Mouse (Mus musculus) erythroid progenitor cell, adult 5-6 weeks (primary cell): ENCODE data around the gene Dlg4. TPM values are rescaled to one million over a fixed set of nuclear protein-coding genes. Genes with fewer than 3 reads are reported as not detected.
"Not testable (repeated sequence)": the region's sequence is repeated elsewhere in the genome, so short reads cannot be mapped to it uniquely, and the experiment has no call there.

Experiments
- ATAC-seq: replicated peaks from 2 replicates; pipeline ENCODE4 v1.8.0; 2016; ENCODE audit warnings: moderate number of reproducible peaks, mild to moderate bottlenecking, moderate TSS enrichment, inconsistent platforms; ENCODE audit not compliant: poor library complexity, low FRiP score, severe bottlenecking
- total RNA-seq, 2 experiments: library from RNA; stranded (forward) in 1 of 2; stranded (reverse) in 1 of 2; fragments of 150-400 nt in 1 of 2; fragments of 186-747, 209-891 nt in 1 of 2; gene quantifications; 2 replicates each; pipeline versions ENCODE4 v1.2.3 to v1.2.4; 2015 to 2017; ENCODE audit warnings: low replicate concordance in 2 of 2

The Dlg4 gene
- total RNA-seq, 2 experiments from 2014 or later = 1.1 TPM; not detected in 1

DNA sequence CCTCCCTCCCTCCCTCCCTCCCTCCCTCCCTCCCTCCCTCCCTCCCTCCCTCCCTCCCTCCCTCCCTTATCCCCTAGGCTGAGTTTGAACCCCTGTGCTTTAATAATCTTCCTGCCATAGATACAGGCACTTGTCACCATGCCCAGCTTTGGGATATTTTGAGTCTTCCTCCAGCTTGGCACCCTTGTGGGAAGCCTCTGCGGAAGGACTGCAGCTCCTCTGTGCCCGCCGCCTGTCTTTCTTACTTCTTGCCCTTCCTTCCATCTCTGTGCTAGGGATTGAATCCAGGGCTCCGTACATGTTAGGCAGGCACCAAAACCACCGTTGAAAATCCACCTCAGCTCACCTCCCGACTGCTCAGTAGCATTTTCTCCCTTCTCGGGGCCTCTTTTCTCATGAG lies 23.4 kb downstream of the Dlg4 start:
- ATAC-seq = no peak

DNA sequence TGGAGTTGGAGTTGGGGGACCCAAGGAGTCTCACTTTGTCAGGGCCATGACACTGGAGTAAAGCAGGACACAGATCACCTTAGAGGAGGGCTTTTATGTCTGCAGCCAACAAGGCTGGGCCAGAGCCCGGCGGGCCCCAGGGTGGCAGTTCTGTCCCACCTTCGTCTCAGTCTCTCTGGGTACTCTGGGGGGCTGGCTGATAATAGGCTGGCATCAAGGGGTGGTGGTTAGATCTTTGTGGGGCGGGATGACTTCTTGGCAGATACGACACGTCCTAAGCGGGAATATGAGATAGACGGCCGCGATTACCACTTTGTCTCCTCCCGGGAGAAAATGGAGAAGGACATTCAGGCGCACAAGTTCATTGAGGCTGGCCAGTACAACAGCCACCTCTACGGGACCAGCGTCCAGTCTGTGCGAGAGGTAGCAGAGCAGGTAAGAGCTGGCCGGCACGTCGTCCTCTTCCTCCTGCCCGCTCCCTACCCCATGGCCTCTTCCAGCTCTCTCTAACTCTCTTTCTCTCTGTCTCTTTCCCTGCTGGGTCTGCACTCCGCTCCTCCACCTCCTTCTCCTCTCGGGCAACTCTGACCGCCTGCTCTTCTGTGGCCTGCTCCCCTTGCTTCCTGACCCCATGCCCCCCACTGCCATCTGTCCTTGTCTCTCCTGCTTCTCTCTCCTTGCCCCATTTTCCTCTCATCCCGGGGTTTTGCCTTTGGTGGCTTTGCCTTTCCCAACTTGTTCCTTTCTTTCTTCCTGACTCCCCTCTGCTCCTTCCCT lies 25.8 kb downstream of the Dlg4 start:
- ATAC-seq = no peak

DNA sequence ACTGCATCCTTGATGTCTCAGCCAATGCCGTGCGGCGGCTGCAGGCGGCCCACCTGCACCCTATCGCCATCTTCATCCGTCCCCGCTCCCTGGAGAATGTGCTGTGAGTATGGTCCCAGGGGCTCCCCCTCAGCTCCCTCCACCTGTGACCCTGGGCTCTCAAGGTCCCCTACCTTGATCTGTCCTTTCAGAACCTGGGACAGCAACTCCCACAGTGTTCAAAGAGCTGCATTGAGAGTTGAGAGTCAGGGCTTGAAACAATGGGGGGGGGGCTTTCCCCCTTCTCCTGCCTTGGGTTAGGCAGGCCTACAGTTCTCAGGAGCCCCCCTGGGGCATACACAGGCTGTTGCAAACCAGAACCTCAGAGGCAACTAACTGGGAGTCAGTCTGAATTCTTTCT lies 26.9 kb downstream of the Dlg4 start:
- no peak for ATAC-seq

DNA sequence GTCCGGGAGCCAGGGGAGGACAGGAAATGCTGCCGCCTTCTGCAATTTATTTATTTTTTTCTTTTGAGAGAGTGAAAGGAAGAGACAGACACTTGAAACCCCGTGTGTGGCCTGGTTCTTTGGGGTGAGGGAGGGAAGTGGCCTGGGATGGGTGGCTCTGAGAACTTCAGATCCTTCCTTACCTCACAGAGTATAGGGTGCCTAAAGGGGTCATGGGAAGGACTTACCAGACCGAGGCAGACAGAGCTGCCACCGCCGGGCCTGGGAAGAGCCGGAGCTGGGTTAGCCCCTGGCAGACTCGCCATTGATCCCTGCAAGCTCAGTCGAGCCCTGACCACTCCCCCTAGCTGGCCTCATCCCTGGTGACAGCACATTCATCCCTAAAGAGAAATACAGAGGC lies 28.7 kb downstream of the Dlg4 start:
- ATAC-seq = no peak

DNA sequence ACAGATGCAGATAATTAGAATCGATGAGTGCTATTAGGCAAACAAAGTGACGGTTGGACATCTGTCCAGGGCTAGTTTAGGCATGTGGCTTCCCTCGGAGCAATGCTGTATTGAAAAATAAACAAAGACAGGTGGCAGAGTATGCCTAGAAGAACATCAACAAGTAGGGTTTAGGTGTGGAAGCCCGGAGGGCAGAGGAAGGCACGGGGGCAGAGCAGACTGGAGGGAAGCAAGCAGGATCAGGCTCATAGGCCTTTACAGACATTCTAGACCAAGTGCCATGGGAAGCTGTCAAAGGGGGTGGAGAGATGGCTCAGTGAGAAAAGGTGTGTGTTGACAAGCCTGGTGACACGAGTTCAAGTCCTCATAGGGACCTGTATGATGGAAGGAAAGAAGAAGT lies 32.6 kb downstream of the Dlg4 start:
- no peak for ATAC-seq

DNA sequence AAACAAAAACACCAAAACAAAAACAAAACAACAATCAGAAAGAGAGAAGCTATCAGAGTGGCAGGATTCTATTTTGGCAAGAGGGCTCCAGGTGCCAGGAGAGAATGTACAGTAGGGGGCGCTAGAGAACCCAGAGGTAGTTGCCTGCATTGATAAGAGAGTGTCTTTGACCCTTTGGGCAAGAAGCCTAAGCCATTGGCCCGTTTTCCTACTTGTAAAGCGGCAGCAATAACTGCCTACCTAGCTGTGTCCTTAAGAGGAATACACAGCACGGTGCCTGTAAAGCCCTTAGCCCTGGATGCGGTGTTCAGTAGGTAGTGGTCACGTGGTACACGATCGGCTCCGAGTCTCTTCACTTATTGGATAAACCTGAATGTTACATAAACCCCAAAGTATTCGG lies 33.1 kb downstream of the Dlg4 start:
- ATAC-seq = no peak

DNA sequence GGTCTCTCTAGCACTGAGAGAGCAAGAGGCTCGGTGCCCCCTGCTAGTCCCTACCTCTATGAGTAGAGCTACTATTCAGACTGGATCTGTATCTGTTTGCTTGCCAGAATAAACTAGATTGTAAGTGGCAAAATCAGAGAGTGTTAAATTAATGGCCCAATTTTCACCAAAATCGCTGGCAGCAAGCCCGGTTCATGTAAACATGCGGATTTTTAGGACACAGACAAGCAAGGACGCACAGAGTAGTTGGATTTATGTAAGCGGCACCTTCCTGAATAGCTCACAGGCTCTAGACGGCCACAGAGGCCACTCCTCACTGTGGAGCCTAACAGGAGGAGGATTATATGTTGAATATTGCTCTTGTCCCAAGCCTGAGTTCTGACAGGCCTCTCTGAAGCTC lies 36.4 kb downstream of the Dlg4 start:
- ATAC-seq = no peak

DNA sequence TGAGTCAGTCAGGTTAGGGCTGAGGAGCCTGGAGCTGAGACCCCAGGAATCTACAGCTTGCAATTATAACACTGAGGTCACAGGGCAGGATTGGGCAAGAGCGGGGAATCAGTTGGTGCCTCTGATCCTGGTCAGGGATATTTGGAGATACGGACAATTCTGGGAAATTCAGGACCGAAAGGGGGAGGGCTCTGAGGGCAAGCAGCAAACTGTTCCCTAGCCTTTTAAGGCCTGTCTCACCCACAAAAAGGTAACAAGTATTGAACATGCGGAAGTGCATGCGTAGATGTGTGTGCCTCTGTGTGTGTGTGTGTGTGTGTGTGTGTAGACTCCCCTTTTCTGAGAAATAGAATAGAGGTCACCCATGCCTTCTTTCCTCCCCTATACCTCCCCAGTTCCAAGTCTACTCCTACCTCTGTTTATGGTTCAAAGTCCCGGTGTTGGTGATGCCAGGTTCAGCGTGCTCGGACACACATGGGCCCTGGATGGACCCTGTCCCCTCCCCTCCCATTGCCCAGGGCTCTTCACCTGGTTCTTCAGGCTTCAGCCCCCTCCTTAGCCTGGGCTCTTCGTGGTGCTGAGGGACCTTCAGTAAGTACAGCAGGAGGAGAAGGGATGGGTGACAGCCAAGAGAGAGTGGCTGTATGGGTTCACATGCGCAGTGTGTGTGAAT lies 37.3 kb downstream of the Dlg4 start, which contains the start of gene Asgr1:
Gene Asgr1 (plus strand): TSS at position 188 of the 673 bp plus-strand sequence.
- ATAC-seq = no peak

DNA sequence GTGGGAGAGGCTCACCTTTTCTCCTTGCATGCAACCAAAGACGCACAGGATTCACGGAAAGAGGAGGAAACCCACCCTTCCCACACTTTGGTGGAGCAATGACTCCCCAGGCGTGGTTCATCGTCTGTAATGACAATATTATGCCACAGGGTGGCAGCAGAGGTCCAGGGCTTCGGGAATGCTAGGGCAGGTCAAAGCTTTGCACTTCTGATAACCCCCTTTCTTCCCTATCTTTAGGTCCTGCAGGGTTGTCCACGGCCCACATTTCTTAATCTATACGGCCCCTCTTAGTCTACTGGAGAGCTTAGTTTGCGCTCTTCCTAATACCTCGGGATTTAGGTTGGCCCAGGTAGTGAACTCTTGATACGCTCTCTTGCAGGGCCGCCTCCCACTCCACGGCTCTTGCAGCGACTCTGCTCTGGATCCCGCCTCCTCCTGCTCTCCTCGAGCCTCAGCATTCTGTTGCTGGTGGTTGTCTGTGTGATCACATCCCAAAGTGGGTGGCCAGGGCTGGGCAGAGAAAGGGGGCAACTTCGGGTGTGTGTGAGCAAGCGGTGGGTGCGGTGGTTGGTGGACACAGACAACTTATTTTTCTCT lies 39.0 kb downstream of the Dlg4 start:
- peak; percentile 73 for ATAC-seq

DNA sequence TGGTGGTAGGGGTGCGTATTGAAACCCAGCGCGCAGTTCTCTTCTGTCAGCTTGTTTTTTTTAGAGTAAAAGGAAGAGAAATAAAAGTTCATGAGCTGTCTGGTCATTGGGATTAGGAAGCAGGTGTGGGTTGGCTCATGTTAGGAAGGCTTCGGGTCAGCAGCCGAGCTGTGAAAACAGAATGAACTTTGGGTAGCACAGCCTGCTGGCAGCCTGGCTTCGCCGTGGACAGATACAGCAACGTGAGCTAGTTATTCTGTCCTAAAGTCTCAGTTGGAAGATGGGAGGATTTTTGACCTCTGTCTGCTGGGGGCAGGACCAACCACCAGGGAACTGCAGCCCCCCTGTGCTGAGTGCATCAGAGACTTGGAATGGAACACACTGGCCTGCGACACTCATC lies 41.1 kb downstream of the Dlg4 start:
- ATAC-seq = no peak

DNA sequence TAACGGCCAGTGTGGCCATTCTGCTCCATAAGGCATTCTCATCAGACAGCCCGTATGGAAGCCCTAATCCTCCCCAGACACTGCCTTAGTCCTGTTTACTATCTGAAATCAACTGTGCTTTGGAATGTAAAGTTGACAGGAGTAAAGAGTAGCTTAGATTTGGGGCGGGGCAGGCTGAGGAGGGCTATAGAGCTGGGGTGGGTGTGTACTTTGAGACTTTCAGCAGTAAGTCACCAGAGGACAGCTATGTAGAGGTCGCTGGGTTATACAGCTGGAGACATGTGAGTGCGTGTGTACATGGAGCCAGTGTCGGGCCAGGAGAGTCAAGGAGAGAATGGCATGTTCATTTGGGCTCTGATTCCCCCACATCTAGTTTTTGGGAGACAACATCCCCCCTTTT lies 43.2 kb downstream of the Dlg4 start:
- ATAC-seq = no peak

DNA sequence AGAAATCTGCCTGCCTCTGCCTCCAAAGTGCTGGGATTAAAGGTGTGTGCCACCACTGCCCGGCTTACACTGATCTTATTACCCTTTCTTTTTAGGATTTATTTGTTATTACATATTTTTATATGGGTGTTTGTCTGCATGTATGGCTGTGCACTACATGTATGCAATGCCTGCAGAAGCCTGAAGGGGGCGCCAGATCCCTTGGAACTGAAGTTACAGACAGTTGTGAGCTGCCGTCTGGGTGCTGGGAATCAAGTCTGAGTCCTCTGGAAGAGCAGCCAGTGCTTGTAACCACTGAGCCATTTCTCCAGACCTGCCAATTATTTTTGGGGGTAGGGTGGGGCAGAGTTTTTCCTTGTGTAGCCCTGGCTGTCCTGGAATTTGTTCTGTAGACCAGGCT lies 46.3 kb downstream of the Dlg4 start:
- no peak for ATAC-seq

DNA sequence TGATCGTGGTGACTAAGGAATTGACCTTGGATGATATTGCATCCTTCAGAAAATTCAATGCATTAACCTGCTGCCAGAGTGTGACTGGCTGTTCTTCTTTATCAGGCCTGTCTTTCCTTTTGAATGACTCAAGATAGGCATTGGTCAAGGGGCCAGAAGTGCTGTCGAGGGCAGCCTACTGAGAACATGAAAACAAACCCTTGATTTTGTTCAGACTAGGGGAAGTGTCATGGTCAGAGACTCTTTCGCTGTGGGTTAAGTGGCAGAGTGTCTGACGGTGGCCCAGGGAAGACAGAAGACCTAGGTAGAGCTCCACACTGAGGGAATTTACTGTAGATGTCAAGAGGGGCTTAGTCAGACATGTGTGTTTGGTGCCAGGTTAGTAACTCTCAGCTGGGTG lies 50.0 kb downstream of the Dlg4 start:
- ATAC-seq = no peak

DNA sequence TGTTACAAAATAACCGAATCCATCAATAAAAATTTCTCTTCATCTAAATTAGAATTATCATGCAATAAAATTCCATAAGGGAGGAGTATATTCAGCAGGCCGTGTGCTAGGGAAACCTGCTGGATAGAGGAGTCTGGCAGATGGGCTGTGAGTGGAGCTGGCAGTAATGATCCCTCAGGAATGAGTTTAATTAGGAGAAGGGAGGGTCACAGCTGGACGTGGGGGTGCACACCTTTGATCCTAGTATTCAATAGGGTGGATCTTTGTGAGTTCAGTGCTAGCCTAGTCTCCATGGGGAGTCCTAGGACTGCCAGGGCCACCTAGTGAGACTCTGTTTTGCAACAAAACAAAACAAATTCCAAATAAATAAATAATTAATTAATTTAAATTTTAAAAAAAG lies 51.5 kb downstream of the Dlg4 start:
- ATAC-seq = no peak

DNA sequence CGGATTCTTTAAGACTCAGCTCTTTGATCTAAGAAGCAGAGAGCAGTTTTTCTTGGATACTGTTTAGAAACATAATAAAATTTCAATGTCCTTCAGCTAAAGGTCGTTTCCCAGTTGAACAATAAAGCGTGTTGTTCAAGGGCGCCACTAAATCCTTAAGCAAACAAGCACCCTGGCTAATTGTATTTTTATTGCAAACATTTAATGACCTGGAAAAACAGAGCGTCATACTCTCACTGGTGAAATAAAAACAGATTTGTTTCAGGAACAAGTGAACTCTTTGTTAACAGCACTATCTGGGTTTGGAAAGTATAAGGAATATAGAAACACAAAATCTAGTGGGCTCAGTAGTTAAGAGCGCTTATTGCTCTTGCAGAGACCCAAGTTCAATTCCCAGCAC lies 53.3 kb downstream of the Dlg4 start:
- no peak for ATAC-seq

DNA sequence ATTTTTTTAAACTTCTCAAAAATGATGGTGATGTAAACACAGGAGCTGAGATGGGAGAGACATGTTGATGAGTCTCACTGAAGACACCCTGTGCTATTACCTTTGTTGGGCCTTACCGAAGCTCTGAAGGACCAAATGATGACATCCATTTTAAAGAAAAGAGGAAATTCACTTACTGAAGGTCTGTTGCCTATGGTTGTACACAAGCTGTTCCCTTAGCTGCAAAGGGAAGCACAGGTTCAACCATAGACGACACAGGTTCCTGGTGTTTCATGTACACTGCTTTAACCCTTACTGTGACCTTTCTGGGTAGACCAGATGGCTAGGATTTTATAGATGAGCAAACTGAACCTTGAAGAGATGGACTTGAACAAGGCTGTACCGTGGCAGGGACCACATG lies 53.9 kb downstream of the Dlg4 start:
- not testable (repeated sequence) for ATAC-seq

DNA sequence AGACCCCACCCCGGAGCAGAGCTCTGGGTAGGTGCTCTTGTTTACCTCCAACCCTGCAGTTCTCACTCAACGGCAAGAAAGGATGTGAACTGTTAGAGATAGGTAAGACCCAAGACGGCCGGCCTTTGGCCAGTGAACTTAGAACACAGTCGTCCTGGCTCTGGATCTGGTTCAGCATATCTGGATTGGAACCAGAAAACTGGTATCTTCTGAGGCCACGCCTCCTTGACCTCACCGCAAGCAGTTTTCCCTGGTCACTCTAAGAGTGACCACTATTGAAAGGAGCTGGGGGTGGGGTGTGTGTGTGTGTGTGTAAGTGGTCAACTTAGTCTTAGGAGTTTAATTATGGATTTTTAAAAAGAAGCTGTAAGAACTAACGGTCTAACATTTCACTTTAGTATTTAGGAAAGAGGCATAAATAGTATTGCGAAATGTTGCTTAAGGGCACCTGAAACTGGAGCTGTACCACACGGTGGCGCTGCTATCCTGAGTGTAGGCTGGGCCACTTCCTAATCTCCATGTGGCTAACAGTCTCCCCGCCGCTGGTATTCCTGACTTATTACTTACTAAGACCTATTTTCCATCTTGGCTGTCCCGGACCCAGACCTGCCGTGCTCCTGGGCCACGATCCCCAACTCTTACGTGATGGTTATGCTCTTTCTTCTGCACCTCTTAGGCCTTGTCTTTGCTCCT lies 57.8 kb downstream of the Dlg4 start:
- ATAC-seq = peak; percentile 76

DNA sequence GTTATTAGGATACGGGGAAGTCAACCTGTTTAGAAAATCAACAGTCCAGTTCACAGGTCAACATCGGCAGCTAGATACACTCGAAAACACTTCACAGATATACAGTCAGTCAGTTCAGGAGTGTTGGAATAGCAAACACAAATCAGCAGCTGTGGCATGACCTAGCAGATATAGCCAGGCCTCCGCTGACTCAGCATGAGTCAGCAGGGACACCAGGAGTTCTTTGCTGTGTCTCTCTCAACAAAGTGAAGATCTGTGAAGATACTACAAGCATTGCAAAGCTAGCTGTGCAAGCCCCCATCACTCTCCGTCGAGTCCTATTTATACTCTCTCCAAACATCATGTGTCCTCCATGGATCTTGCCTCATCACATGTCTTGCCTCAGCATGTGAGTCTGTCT lies 58.8 kb downstream of the Dlg4 start:
- peak; percentile 84 for ATAC-seq

DNA sequence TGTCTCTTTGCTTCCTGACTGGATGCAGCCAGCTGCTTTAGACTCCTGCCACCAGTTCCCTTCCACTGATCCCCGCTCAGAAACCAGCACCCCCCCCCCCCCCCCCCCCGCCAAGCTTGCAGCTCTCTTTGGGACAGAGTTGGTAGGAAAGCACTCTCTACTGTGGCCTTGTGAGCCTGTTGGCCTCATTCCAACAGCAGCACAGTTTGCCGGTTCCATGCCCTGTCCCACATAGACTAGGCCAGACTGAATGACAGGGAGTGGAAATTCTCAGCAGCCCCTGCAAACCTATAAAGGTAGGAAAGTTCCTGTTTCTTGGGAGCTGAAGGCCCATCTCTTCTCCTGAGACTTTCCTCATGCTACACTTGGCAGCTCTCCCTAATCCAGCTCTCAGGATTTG lies 60.7 kb downstream of the Dlg4 start:
- no peak for ATAC-seq

DNA sequence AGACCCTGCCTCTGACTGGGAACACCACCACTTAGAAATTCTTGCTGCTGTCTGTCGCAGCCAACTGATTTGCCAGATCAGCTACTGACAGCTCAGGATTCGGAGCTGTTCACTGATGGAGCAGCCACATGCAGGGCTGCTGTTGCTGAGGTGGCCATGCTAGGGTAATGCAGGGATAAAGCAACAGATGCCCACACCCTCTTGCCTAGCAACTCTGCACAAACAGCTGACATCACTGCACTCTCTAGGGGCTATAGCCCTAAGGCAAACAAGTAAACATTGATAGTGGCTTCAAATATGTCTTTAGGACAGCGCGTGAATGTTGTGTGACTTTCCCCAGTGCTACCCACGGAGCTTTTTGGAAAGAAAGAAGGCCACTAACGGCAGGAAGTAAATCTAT lies 62.4 kb downstream of the Dlg4 start:
- ATAC-seq = no peak

DNA sequence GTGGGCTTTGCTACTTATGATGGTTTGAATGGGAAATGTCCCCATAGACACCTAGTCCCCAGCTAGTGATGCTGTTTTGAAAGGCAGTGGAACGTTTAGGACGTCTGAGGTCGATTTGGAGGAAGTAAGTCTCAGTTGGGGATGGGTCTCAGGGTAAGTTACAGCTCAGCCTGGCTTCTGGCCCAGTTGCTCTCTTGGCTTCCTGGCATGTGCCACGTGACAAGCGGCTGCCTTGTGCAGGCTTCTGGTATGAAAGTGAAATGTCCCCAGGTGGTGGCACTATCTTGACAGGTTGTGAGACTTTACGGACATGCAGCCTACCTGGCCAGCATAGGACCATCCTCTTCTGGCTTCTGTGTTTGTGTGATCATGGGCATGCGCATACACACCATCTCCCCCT lies 63.2 kb downstream of the Dlg4 start:
- no peak for ATAC-seq
